Comparison of ENCODE assay signal across 12 mouse cellular contexts in genomic region chr2:52839868-52840267, GRCm38 (mm10).
"Had no signal": no experiment of that assay in that cellular context is flagged by ENCODE, and none has a peak within 500 bp of the region (broad histone marks: within the 10 kb centered on the region; RNA-seq: fewer than 3 reads in every experiment).

No protein-coding gene starts in this region.

- H3K36me3 ChIP-seq: limb, embryonic 12.5 days; liver, embryonic 13.5 days; lung, embryonic 15.5 days; midbrain, embryonic 13.5 days had no signal

- H3K4me1 ChIP-seq: liver, embryonic 13.5 days; midbrain, embryonic 13.5 days had no signal

- H3K4me3 ChIP-seq: limb, embryonic 12.5 days; liver, embryonic 13.5 days; lung, embryonic 15.5 days; megakaryocyte, embryonic 14.5 days; midbrain, embryonic 13.5 days had no signal

- H3K9me3 ChIP-seq: limb, embryonic 12.5 days; liver, embryonic 13.5 days; lung, embryonic 15.5 days; megakaryocyte, embryonic 14.5 days; midbrain, embryonic 13.5 days had no signal

- DNase-seq: kidney, postnatal 36 days; liver; liver, embryonic 13.5 days; liver, postnatal 0 days; lung, postnatal 14 days; right cerebral cortex, postnatal 14 days; thymus, postnatal 36 days had no signal

- H3K9ac ChIP-seq: limb, embryonic 12.5 days; liver, embryonic 13.5 days; liver, postnatal 0 days; lung, embryonic 15.5 days; midbrain, embryonic 13.5 days had no signal

- ATAC-seq: liver, postnatal 0 days; midbrain, embryonic 13.5 days had no signal

- H3K4me2 ChIP-seq: limb, embryonic 12.5 days; liver, embryonic 13.5 days; lung, embryonic 15.5 days; midbrain, embryonic 13.5 days had no signal

- H3K27me3 ChIP-seq: limb, embryonic 12.5 days; lung, embryonic 15.5 days had no signal

- H3K27ac ChIP-seq: limb, embryonic 12.5 days; liver, embryonic 13.5 days; lung, embryonic 15.5 days; macrophage; midbrain, embryonic 13.5 days had no signal
